Mouse (Mus musculus): ENCODE data around the gene Naa60. TPM values are rescaled to one million over a fixed set of nuclear protein-coding genes. Genes with fewer than 3 reads are reported as not detected.

The Naa60 gene
- total RNA-seq, 2 experiments from 2014 or later: 97.5 to 98.2 TPM

GRCm38 (mm10) chr16:3885065-3885670 is 13.0 kb downstream of the Naa60 start:
- intact Hi-C loops (cut with DNase I): no loop called here
- no peak for DNase-seq

DNA sequence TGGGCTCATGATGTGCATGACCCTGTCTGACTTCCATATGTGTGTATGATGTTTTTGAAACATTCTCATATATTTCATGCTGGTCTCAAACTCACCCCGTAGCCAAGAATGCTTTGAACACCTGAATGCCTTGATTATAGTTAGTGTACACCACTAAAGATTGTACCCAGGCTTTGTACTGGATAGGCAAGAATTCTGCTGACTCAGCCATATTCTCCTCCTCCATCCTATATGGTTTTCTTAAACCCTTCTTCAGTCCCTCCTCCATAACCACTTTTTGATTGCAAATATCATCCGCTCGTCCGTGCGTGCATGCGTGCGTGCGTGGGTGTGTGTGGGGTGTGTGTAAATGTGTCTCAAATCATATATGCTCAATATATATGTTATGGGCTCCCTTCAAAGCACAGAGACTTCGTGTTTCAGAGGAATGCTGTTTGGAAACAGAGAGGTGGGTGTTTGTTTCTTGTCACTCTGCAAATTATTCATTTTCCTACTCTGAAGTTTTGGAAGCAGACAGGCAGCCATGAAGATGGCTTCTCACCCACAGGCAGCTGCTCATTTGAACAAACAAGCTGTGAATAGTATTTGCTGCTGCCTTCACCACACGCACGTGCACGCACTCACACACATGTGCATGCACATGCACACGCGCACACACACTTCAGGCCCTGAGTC is 19.6 kb downstream of the Naa60 start:
- intact Hi-C loops (cut with DNase I): no loop called here
- no peak for DNase-seq

DNA sequence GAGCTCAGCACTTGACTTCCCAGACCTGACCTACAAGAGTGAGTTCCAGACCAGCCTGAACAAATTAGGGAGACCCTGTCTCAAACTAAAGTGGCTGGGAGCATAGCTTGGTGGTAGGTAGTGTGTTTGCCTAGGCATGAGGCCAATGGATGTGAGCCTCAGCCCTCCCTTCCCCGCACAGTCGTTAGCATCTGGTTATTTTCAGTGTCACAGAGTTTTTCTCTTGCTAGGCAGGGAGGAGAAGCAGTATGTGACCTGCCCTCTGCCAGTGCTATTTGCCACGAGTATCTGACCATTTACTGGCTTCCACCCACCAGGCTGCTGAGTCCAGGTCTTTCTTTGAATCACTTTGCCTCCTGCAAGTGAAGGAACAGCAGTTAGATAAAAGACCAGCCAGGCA is 21.6 kb downstream of the Naa60 start:
- intact Hi-C loops (cut with DNase I): no loop called here
- DNase-seq: no peak

DNA sequence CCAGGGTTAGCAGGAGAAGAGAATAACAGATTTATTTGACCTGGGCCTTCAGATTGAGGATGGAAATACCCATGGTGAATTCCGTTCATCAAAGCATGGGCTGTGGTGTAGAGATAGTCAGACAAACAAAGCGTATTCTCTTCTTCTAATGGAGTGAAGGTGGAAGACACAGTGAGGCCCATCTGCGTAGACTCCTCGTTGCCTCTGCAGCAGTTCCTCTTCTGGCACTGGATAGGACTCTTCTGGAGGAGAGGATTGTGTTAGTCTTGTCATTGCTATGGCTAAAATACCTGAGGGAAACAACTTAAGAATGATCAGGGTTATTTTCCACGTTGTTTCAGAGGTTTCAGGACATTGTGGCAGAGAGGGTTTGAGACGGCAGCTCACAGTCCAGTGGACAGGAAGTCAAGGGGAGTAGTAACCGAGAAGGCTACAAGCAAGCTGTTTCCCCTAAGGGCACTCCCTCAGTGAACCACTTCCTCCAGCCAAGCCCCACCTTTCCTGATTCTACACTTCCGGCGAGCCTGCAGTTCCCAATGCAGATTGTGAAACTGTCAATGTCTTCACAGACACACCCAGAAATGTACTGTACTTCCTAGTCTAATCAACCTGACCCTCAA is 23.1 kb downstream of the Naa60 start:
- DNase-seq: no peak
- intact Hi-C loops (cut with DNase I): no loop called here

DNA sequence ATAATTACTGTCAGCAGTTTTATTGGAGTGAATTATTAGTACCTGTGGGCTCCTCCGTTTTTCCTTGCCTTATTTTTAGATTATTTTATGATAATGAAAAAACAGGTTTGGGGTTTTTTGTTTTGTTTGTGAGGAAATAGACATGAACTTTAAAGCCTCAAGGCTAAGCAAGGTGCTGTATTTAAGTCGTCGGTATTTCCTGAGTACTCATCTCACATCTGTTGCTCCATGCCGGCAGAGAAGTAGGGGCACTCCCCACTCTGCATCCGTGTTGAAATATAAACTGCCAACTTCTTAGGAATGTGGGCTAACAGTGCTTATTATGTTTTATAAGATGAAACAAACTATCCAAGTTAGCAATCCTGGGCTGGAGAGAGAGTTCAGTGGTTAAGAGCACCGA is 23.9 kb downstream of the Naa60 start:
- no peak for DNase-seq
- intact Hi-C loops (cut with DNase I): no loop called here

DNA sequence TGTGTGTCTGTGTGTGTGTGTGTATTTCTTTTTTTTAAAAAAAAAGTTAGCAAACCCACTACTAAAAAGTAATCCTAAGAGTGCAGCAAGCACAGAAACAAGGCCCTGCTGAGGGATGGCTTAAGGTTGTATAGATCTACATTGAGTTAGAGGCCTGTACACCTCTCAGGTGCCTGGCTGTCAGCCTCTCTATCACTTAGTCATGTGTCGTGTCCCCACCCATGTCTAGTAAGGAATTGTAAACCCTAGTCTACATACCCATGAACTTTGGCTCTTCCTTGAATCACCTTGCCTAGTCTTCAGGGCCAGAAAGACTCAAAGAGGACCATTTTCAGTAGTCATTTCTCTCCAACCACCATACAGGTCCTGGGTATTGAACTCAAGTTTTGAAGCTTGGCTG is 24.4 kb downstream of the Naa60 start:
- DNase-seq: no peak
- intact Hi-C loops (cut with DNase I): no loop called here

- intact Hi-C loops (cut with DNase I): no loop called here
Measured at GRCm38 (mm10) chr16:3907471-3907870, 35.3 kb downstream of the Naa60 start.

GRCm38 (mm10) chr16:3908537-3909111 is 36.4 kb downstream of the Naa60 start, which contains the start of the genes 1700037C18Rik and Cluap1:
TSS of gene 1700037C18Rik (minus strand) at chr16:3908689.
TSS of gene Cluap1 (plus strand) at chr16:3908801.
- intact Hi-C loops (cut with DNase I): no loop called here
- peak; percentile 94 for DNase-seq

More at GRCm38 (mm10) chr16:3907471-3907870, 35.3 kb downstream of the Naa60 start:
- DNase-seq: no peak

DNA sequence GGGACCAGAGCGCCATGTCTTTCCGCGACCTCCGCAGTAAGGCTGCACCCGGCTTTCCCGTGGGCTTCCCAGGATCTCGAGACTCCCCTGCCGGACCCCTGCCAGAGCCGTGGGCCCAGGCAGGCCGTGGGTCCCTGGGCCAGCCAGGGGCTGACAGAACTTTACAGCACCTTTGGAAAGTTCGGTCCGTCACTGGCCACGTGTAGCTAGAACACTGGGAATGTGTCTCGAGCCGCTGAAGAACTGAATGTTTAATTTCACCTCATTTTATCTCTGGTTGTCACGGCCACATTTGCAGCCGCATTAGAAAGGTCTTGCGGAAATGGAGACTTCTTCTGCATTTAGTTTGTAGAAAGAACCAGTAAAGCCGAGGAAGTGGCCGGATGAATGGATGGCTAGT is 36.9 kb downstream of the Naa60 start:
- DNase-seq: no peak
- intact Hi-C loops (cut with DNase I): no loop called here

GRCm38 (mm10) chr16:3920756-3921155 is 48.6 kb downstream of the Naa60 start:
- intact Hi-C loops (cut with DNase I): loop anchor here (10.0 kb wide), 1 partner anchor 74 kb away; no protein-coding TSS in a partner anchor

GRCm38 (mm10) chr16:3923515-3923914 is 51.3 kb downstream of the Naa60 start:
- no peak for DNase-seq
- intact Hi-C loops (cut with DNase I): loop anchor here (10.0 kb wide), 1 partner anchor 71 kb away; no protein-coding TSS in a partner anchor

More at GRCm38 (mm10) chr16:3920756-3921155, 48.6 kb downstream of the Naa60 start:
- DNase-seq: no peak

GRCm38 (mm10) chr16:3923966-3924365 is 51.8 kb downstream of the Naa60 start:
- no peak for DNase-seq
- intact Hi-C loops (cut with DNase I): loop anchor here (10.0 kb wide), 1 partner anchor 71 kb away; no protein-coding TSS in a partner anchor

DNA sequence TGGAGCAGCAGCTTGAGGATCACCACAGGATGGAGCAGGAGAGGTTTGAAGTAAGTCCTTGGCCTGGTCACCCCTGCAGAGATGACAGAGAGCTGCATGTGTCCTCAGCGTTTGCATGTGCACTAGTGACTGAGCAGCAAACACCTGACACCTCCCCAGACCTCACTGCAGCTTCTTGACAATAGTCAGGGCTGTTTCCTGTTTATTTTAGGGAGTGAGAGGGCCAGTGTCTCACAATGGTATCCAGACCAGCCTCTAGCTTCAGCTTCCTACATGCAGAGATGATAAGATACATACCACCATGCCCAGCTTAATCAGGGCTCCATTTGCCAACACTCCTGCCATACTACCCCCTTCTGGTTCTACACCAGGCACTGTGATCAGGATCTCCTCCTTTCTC is 56.4 kb downstream of the Naa60 start:
- no peak for DNase-seq
- intact Hi-C loops (cut with DNase I): loop anchor here (10.0 kb wide), 1 partner anchor 66 kb away; no protein-coding TSS in a partner anchor

- no peak for DNase-seq
- intact Hi-C loops (cut with DNase I): loop anchor here (10.0 kb wide), 1 partner anchor 66 kb away; no protein-coding TSS in a partner anchor
Measured at GRCm38 (mm10) chr16:3929151-3929550, 57.0 kb downstream of the Naa60 start.

DNA sequence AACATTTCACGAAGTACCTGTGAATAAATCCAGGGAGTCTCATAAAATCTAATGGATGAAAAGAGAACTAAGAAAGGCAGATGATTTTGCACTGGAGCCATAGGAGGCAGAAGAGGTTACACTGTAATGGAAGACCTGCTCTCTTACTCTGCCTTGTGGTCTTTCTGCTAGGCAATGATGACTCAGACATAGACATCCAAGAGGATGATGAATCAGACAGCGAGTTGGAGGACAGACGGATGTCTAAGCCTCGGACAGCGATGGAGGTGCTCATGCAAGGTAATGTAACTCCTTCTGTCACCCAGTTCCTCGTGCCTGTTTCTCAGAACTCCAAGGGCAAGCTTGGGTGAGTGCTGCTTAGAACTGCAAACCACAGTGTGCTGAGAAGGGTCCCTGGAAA is 61.4 kb downstream of the Naa60 start:
- DNase-seq: no peak
- intact Hi-C loops (cut with DNase I): no loop called here

DNA sequence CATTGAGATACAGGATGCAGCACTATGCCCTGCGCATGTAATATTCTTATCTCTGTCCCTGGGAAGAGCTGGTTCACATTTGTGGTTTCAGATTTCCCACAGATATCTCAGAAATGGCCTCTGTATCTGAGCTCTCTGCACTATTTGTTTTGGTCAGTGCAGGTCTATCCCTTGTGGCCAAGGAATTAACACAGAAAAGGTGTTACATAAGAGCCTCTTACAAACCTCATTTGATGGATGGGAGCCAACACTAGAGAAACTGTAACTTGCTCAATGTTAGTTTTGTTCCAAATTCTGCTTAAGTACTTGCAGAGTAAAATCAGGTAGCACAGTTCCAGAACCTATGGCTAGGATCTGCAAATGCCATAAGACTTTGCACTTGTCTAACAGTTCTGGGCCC is 61.9 kb downstream of the Naa60 start:
- intact Hi-C loops (cut with DNase I): no loop called here
- DNase-seq: no peak

DNA sequence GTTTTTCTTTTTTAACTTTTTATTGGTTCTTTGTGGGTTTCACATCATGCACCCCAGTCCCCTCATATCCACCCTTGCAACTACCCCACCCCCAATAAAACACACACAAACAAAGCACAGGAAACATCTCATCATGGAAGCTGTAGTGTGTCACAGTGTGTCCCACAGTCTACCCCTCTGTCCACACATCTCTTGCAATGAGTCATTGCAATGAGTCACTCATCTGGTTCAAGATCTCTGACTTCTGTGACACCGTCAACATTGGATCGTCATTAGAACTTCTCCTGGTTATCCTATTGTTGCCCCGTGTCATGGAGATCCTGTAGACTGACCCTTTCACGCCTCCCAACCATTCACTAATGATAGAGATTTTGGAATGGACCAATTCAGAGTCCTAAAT is 62.5 kb downstream of the Naa60 start:
- no peak for DNase-seq
- intact Hi-C loops (cut with DNase I): no loop called here

DNA sequence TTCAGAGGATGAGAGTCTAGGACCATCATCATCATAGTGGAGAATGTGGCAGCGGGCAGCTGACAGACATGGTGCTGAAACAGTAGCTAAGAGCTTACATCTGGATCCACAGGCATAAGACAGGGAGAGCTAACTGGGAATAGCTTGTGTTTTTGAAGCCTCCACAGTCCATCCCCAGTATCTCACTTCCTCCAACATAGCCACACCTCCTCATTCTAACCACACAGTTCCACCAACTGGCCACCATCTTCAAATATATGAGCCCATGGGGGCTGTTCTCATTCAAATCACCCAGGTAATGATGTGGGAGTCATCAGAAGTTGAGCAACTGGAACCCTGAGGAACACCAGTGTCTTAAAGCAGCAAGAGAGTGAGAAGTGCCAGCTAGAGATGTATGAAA is 79.0 kb downstream of the Naa60 start:
- DNase-seq: no peak
- intact Hi-C loops (cut with DNase I): no loop called here

Data from left cerebral cortex, postnatal 4 days (tissue).